Mouse (Mus musculus) liver, adult 2 months (tissue): ENCODE data around the gene Sgk2.

Experiments used
- CTCF ChIP-seq: fragments of 200-500 bp; IDR thresholded peaks from 2 replicates; pipeline ENCODE4 v1.5.1; 2011; ENCODE audit warnings: low read depth, low read length, control low read depth
- POLR2A ChIP-seq: fragments of 200-500 bp; IDR thresholded peaks from 2 replicates; pipeline ENCODE4 v1.6.1; 2011; ENCODE audit warnings: low read length, control low read depth; ENCODE audit not compliant: insufficient read depth; ENCODE audit errors: extremely low read depth

DNA sequence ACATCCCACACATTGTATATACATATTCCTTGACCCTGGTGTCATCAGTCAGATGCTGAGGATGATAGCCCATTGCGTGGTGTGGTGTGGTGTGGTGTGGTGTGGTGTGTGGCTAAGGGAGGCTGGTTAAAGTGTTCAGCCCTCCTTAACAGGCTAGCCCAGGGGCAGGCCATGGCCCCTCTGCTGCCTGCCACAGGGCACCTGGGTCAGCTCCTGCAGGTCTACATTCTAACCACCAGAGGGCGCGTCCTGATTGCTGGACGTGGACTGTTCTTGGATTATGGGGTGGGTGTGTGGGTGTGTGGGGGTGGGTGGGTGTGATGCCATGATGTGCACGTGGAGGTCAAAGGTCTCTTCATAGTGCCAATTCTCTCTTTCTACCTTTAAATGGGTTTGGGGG lies 18.8 kb upstream of the Sgk2 start:
- TF ChIP-seq CTCF (peak; percentile 90), POLR2A (no peak)
